Mouse (Mus musculus) CH12.LX (cell line): ENCODE data around the gene Dhrs7b. TPM values are rescaled to one million over a fixed set of nuclear protein-coding genes. Genes with fewer than 3 reads are reported as not detected.

Source experiments
- DNase-seq: peaks from one replicate; pipeline ENCODE4 v3.0.0-alpha.2; 2013; ENCODE audit errors: extremely low read depth
- H3K27ac ChIP-seq: 2 replicates; pipeline ENCODE4 v1.5.1; 2012; ENCODE audit warnings: low read depth, mild to moderate bottlenecking, control low read depth, moderate library complexity; ENCODE audit not compliant: insufficient read depth
- H3K27me3 ChIP-seq: replicated peaks from 2 replicates; pipeline ENCODE3; 2012; ENCODE audit warnings: inconsistent platforms
- H3K36me3 ChIP-seq, 2 experiments: replicated peaks in 1 of 2; 2 replicates each; pipeline versions ENCODE3 to v1.6.1; 2012; ENCODE audit warnings: inconsistent platforms in 1 of 2, low read length in 1 of 2, mild to moderate bottlenecking in 1 of 2, mixed read lengths in 1 of 2, moderate library complexity in 1 of 2; ENCODE audit not compliant: control insufficient read depth in 1 of 2, insufficient read depth in 1 of 2
- H3K4me1 ChIP-seq, 2 experiments: 2 replicates each; pipeline ENCODE4 v1.6.1; 2012; ENCODE audit warnings: inconsistent platforms in 1 of 2, moderate library complexity in 1 of 2; ENCODE audit not compliant: insufficient read depth in 2 of 2, control insufficient read depth in 1 of 2
- H3K4me2 ChIP-seq: 2 replicates; pipeline ENCODE4 v1.6.1; 2012; ENCODE audit warnings: low read depth, mild to moderate bottlenecking, control low read depth; ENCODE audit not compliant: poor library complexity, insufficient read depth, severe bottlenecking
- H3K4me3 ChIP-seq, 3 experiments: fragments of 150-350 bp in 1 of 3; sonication (generic) in 1 of 3; replicated peaks in 1 of 3; 2 replicates each; pipeline versions ENCODE3 to v1.5.1; 2011 to 2012; ENCODE audit warnings: low read depth in 2 of 3, low read length in 2 of 3, mild to moderate bottlenecking in 2 of 3, moderate library complexity in 2 of 3, control low read depth in 1 of 3, improper control_type of control experiment in 1 of 3, inconsistent platforms in 1 of 3, mixed read lengths in 1 of 3; ENCODE audit not compliant: poor library complexity in 1 of 3
- H3K79me2 ChIP-seq: replicated peaks from 2 replicates; pipeline ENCODE4 v1.6.1; 2012; ENCODE audit warnings: mild to moderate bottlenecking, moderate library complexity; ENCODE audit not compliant: control insufficient read depth, poor library complexity, insufficient read depth, severe bottlenecking; ENCODE audit errors: extremely low read depth
- H3K9ac ChIP-seq: 2 replicates; pipeline ENCODE4 v1.6.1; 2012; ENCODE audit warnings: low read depth, mild to moderate bottlenecking, control low read depth, moderate library complexity; ENCODE audit not compliant: insufficient read depth
- H3K9me3 ChIP-seq: replicated peaks from 2 replicates; pipeline ENCODE3; 2012; ENCODE audit warnings: low read length, inconsistent platforms, mixed read lengths
- CHD2 ChIP-seq: IDR thresholded peaks from 2 replicates; pipeline ENCODE4 v1.6.1; 2011; ENCODE audit warnings: low read length, improper control_type of control experiment
- E2F4 ChIP-seq: IDR thresholded peaks from 2 replicates; pipeline ENCODE4 v1.6.1; 2011; ENCODE audit warnings: low read depth, low read length, improper control_type of control experiment; ENCODE audit not compliant: insufficient replicate concordance
- ELF1 ChIP-seq: IDR thresholded peaks from 2 replicates; pipeline ENCODE4 v1.6.1; 2014; ENCODE audit warnings: low read depth, mild to moderate bottlenecking, inconsistent platforms, low read length, improper control_type of control experiment
- GABPA ChIP-seq: IDR thresholded peaks from 2 replicates; pipeline ENCODE4 v1.6.1; 2012; ENCODE audit warnings: low read depth, low read length, improper control_type of control experiment, inconsistent platforms; ENCODE audit not compliant: insufficient replicate concordance
- HCFC1 ChIP-seq: IDR thresholded peaks from 2 replicates; pipeline ENCODE4 v1.6.1; 2012; ENCODE audit warnings: low read depth, mild to moderate bottlenecking, inconsistent platforms, low read length, improper control_type of control experiment
- JUN ChIP-seq: IDR thresholded peaks from 2 replicates; pipeline ENCODE4 v1.6.1; 2011; ENCODE audit warnings: low read depth, mild to moderate bottlenecking, low read length, improper control_type of control experiment, moderate library complexity; ENCODE audit not compliant: insufficient read depth
- JUND ChIP-seq: conservative IDR thresholded peaks from 2 replicates; pipeline ENCODE4 v1.6.1; 2011; ENCODE audit warnings: low read depth, low read length, improper control_type of control experiment
- KAT2A ChIP-seq: IDR thresholded peaks from 2 replicates; pipeline ENCODE4 v1.6.1; 2012; ENCODE audit warnings: low read length, improper control_type of control experiment, inconsistent platforms; ENCODE audit not compliant: insufficient replicate concordance
- MAFK ChIP-seq: IDR thresholded peaks from 2 replicates; pipeline ENCODE4 v1.6.1; 2011; ENCODE audit warnings: low read length, improper control_type of control experiment; ENCODE audit not compliant: insufficient replicate concordance
- MYC ChIP-seq: IDR thresholded peaks from 2 replicates; pipeline ENCODE4 v1.6.1; 2011; ENCODE audit warnings: low read depth, mild to moderate bottlenecking, improper control_type of control experiment, low read length
- NELFE ChIP-seq: IDR thresholded peaks from 2 replicates; pipeline ENCODE4 v1.6.1; 2011; ENCODE audit warnings: low read depth, low read length, improper control_type of control experiment
- PAX5 ChIP-seq: IDR thresholded peaks from 2 replicates; pipeline ENCODE4 v1.6.1; 2012; ENCODE audit warnings: low read length, inconsistent platforms, mixed read lengths
- RCOR1 ChIP-seq: conservative IDR thresholded peaks from 2 replicates; pipeline ENCODE4 v1.6.1; 2012; ENCODE audit warnings: low read depth, mild to moderate bottlenecking, inconsistent platforms, low read length, improper control_type of control experiment
- SIN3A ChIP-seq: IDR thresholded peaks from 2 replicates; pipeline ENCODE4 v1.6.1; 2012; ENCODE audit warnings: low read length, improper control_type of control experiment, inconsistent platforms
- TBP ChIP-seq: conservative IDR thresholded peaks from 2 replicates; pipeline ENCODE4 v1.6.1; 2011; ENCODE audit warnings: low read depth, low read length, improper control_type of control experiment
- UBTF ChIP-seq: IDR thresholded peaks from 2 replicates; pipeline ENCODE4 v1.6.1; 2012; ENCODE audit warnings: low read depth, mild to moderate bottlenecking, inconsistent platforms, low read length, improper control_type of control experiment, moderate library complexity
- ZKSCAN1 ChIP-seq: IDR thresholded peaks from 2 replicates; pipeline ENCODE4 v1.6.1; 2012; ENCODE audit warnings: low read depth, inconsistent platforms, low read length, improper control_type of control experiment, borderline replicate concordance
- dilution Hi-C: fragments of 300-500 bp; cut with MboI; formaldehyde crosslinking; loops from 2 replicates; pipeline ENCODE4 v1.14.3; 2020; ENCODE audit warnings: low sequenced_read_pairs; ENCODE audit not compliant: extremely low pct_unique_long_range_greater_than_20kb, extremely low pct_ligation_motif_present
- in situ Hi-C: fragments of 300-500 bp; cut with MboI; formaldehyde crosslinking; loops from 3 replicates; pipeline ENCODE4 v1.14.3; 2019; ENCODE audit warnings: low sequenced_read_pairs, low pct_ligation_motif_present, low pct_unique_long_range_greater_than_20kb, mixed read lengths
- polyA plus RNA-seq: library from polyadenylated mRNA; unstranded; fragments of >175 nt; gene quantifications from 2 replicates; pipeline ENCODE4 v1.2.1, GENCODE M21; 2012; ENCODE audit warnings: low read depth; ENCODE audit not compliant: insufficient read length
- total RNA-seq, 2 experiments: library from RNA; depleted of rRNA; stranded (reverse); fragments of 300-350 nt in 1 of 2; fragments of >200 nt in 1 of 2; gene quantifications; 2 replicates each; pipeline ENCODE4 v1.2.3; 2012 to 2014

The Dhrs7b gene
- total and polyA plus RNA-seq, 3 experiments: 43.3 to 63.5 (median 59.2) TPM

- H3K9me3 ChIP-seq: no peaks in the 10 kb centered on the region
- H3K4me3 ChIP-seq: no peak overlapping the region
- H3K4me1 ChIP-seq: peaks cover 0 to 26% of the 10 kb centered on the region in 2 experiments; a peak in 2 of 4 replicates
- H3K79me2 ChIP-seq: peaks cover 30% of the 10 kb centered on the region
- dilution Hi-C loops: no loop called here
- no peak overlapping the region for H3K27ac ChIP-seq
- no peaks in the 10 kb centered on the region for H3K27me3 ChIP-seq
- H3K4me2 ChIP-seq: no peak overlapping the region
- H3K9ac ChIP-seq: no peak overlapping the region
- TF ChIP-seq UBTF (no peak), HCFC1 (no peak), ZKSCAN1 (no peak), KAT2A (no peak), GABPA (no peak), JUND (no peak), RCOR1 (no peak), MAFK (no peak), PAX5 (no peak), TBP (no peak), MYC (no peak), JUN (no peak), CHD2 (no peak), E2F4 (no peak), ELF1 (no peak), NELFE (no peak)
- no peak for DNase-seq
- peaks cover 9 to 78% of the 10 kb centered on the region in 2 experiments for H3K36me3 ChIP-seq
- in situ Hi-C loops: loop anchor here (5.0 kb wide), 1 partner anchor 35 kb away; no protein-coding TSS in a partner anchor
These were observed 6.5 kb downstream of the Dhrs7b start for GRCm38 (mm10) chr11:60836897-60837296.

DNA sequence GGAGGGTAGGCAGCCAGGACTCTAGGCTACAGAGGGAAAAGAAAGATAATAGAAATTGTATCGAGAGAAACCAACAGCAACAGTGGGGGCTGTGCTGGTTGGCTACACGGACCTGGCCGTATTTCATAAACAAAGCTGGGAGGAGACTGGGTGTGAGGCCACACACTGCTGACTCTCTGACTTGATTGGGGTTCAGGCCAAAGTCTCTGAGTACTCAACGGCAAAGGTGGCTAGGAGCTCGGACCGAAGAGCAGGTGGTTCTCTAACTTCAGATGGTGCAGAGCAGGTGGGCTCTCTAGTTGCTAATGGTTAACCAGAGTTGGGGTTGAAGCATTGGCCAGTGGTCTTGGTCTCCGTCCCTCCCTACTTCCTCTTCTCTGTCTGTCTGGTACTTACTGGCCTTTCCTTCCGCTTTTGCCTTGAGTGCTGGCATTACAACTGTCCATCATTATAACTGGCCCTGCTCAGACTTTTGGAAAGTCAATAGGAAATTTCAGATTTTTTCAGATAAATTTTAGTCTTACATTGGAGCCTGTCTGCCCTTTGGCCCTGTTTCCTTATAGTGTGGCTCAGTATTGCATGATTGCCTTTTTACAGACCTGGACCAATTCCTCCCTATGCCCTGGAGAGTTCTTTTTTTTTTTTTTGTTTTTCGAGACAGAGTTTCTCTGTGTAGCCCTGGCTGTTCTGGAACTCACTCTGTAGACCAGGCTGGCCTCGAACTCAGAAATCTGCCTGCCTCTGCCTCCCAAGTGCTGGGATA is 7.4 kb downstream of the Dhrs7b start:
- dilution Hi-C loops: no loop called here
- no peak overlapping the region for H3K27ac ChIP-seq
- in situ Hi-C loops: loop anchor here (5.0 kb wide), 1 partner anchor 34 kb away; no protein-coding TSS in a partner anchor
- no peak overlapping the region for H3K4me2 ChIP-seq
- no peaks in the 10 kb centered on the region for H3K9me3 ChIP-seq
- no peaks in the 10 kb centered on the region for H3K27me3 ChIP-seq
- no peak for DNase-seq
- H3K36me3 ChIP-seq: peaks cover 9 to 79% of the 10 kb centered on the region in 2 experiments
- no peak overlapping the region for H3K9ac ChIP-seq
- H3K79me2 ChIP-seq: peaks cover 33% of the 10 kb centered on the region
- no peak for TF ChIP-seq JUND
- TF ChIP-seq MYC: no peak
- TF ChIP-seq SIN3A: no peak
- TF ChIP-seq KAT2A: no peak
- no peak overlapping the region for H3K4me3 ChIP-seq
- peaks cover 0 to 19% of the 10 kb centered on the region in 2 experiments; a peak in 2 of 4 replicates for H3K4me1 ChIP-seq
